Mouse (Mus musculus): ENCODE results near the gene 1700086D15Rik. TPM values are rescaled to one million over a fixed set of nuclear protein-coding genes. Genes with fewer than 3 reads are reported as not detected.

1700086D15Rik gene
- polyA plus RNA-seq (2015; fragmentation: Nextera tagmentation; extraction: Ambion mirVana), result 0.32 TPM in 1 of 2 replicates, not detected in the other

GRCm38 (mm10) chr11:65159791-65160190 is at the start of gene 1700086D15Rik:
Gene 1700086D15Rik, minus strand, starts transcription at chr11:65159891.
- H3K9me3 ChIP-seq (replicated peaks; ENCODE audit: control insufficient read depth, low read length, poor library complexity, severe bottlenecking), result no peaks in the 10 kb centered on the region
- H3K4me2 ChIP-seq (ENCODE audit: low read length), result peak within 1 kb of the TSS; percentile 81
- no peak within 1 kb of the TSS for H3K27ac ChIP-seq (ENCODE audit: low read length)
- 96% methylated on average over 5 of the region's 5 CpGs for WGBS
- H3K36me3 ChIP-seq (ENCODE audit: control insufficient read depth, insufficient read depth, low read length), result no peaks in the 10 kb centered on the region
- H3K4me3 ChIP-seq (ENCODE audit: low read depth, low read length), result no peak within 1 kb of the TSS
- H3K9ac ChIP-seq (ENCODE audit: low read depth, low read length), result no peak within 1 kb of the TSS
- no peak for ATAC-seq
- H3K27me3 ChIP-seq (ENCODE audit: control insufficient read depth, insufficient read depth, low read depth, low read length), result no peaks in the 10 kb centered on the region
- H3K4me1 ChIP-seq (ENCODE audit: control insufficient read depth, insufficient read depth, low read length), result peaks cover 13% of the 10 kb centered on the region

DNA sequence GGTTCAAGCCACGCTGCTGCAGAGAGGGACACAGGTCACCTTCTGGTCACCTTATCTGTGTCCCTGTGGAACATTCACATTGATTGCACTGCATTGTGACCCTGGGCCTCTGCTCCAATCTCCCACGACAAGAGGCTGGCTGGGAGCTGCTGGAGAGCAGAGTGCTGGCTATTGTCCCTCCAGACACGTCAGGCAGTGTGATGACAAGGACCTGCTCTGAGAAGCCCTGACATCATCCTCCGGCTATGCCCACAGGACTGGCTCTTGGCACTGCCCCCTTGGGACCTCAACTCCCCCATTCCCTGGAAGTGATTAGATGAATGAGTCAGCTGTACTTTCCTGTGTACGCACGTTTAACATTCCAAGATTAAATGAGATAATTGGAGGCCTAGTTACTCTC is 49.8 kb upstream of the 1700086D15Rik start:
- WGBS, result 63% methylated on average over 6 of the region's 6 CpGs
- Histone ChIP-seq H3K27me3 (ENCODE audit: control insufficient read depth, insufficient read depth, low read depth, low read length) (no peaks in the 10 kb centered on the region), H3K36me3 (ENCODE audit: control insufficient read depth, insufficient read depth, low read length) (no peaks in the 10 kb centered on the region), H3K4me2 (ENCODE audit: low read length) (no peak overlapping the region), H3K9ac (ENCODE audit: low read depth, low read length) (no peak overlapping the region), H3K4me3 (ENCODE audit: low read depth, low read length) (no peak overlapping the region), H3K9me3 (replicated peaks; ENCODE audit: control insufficient read depth, low read length, poor library complexity, severe bottlenecking) (no peaks in the 10 kb centered on the region), H3K4me1 (ENCODE audit: control insufficient read depth, insufficient read depth, low read length) (no peaks in the 10 kb centered on the region), H3K27ac (ENCODE audit: low read length) (no peak overlapping the region)
- ATAC-seq, result no peak

DNA sequence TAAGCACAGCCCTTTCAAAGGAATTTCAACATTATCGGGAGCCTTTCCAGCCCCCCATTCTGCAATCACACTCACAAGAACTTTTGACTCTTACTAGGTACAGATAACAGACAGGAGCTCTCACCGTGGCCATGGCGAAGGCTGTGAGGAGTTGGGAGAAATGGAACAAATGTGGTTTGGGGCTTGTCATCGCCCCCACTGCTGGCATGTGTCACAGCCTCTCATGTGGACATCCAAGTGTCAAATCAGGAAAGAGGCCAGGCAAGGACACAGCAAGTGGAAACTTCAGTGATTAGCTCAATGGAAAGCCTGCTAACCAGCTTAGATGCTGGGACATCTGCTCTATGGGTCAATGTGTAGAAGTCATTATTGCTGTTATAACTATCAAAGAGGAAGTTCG is 45.6 kb upstream of the 1700086D15Rik start:
- H3K9me3 ChIP-seq (replicated peaks; ENCODE audit: control insufficient read depth, low read length, poor library complexity, severe bottlenecking), result no peaks in the 10 kb centered on the region
- H3K27ac ChIP-seq (ENCODE audit: low read length), result no peak overlapping the region
- no peak overlapping the region for H3K4me3 ChIP-seq (ENCODE audit: low read depth, low read length)
- H3K27me3 ChIP-seq (ENCODE audit: control insufficient read depth, insufficient read depth, low read depth, low read length), result no peaks in the 10 kb centered on the region
- no peak overlapping the region for H3K9ac ChIP-seq (ENCODE audit: low read depth, low read length)
- WGBS, result 69% methylated on average over 5 of the region's 5 CpGs
- ATAC-seq, result no peak
- H3K4me2 ChIP-seq (ENCODE audit: low read length), result no peak overlapping the region
- no peaks in the 10 kb centered on the region for H3K36me3 ChIP-seq (ENCODE audit: control insufficient read depth, insufficient read depth, low read length)
- H3K4me1 ChIP-seq (ENCODE audit: control insufficient read depth, insufficient read depth, low read length), result no peaks in the 10 kb centered on the region

GRCm38 (mm10) chr11:65204651-65205050 is 45.0 kb upstream of the 1700086D15Rik start:
- Histone ChIP-seq H3K4me2 (ENCODE audit: low read length) (no peak overlapping the region), H3K4me1 (ENCODE audit: control insufficient read depth, insufficient read depth, low read length) (no peaks in the 10 kb centered on the region), H3K4me3 (ENCODE audit: low read depth, low read length) (no peak overlapping the region), H3K27me3 (ENCODE audit: control insufficient read depth, insufficient read depth, low read depth, low read length) (no peaks in the 10 kb centered on the region), H3K9ac (ENCODE audit: low read depth, low read length) (no peak overlapping the region), H3K36me3 (ENCODE audit: control insufficient read depth, insufficient read depth, low read length) (no peaks in the 10 kb centered on the region), H3K27ac (ENCODE audit: low read length) (no peak overlapping the region), H3K9me3 (replicated peaks; ENCODE audit: control insufficient read depth, low read length, poor library complexity, severe bottlenecking) (no peaks in the 10 kb centered on the region)
- 55% methylated on average over 13 of the region's 13 CpGs for WGBS
- no peak for ATAC-seq

- H3K9me3 ChIP-seq (replicated peaks; ENCODE audit: control insufficient read depth, low read length, poor library complexity, severe bottlenecking), result no peaks in the 10 kb centered on the region
- H3K36me3 ChIP-seq (ENCODE audit: control insufficient read depth, insufficient read depth, low read length), result no peaks in the 10 kb centered on the region
- H3K4me3 ChIP-seq (ENCODE audit: low read depth, low read length), result no peak overlapping the region
- H3K9ac ChIP-seq (ENCODE audit: low read depth, low read length), result no peak overlapping the region
- no peaks in the 10 kb centered on the region for H3K4me1 ChIP-seq (ENCODE audit: control insufficient read depth, insufficient read depth, low read length)
- H3K27ac ChIP-seq (ENCODE audit: low read length), result no peak overlapping the region
- no peaks in the 10 kb centered on the region for H3K27me3 ChIP-seq (ENCODE audit: control insufficient read depth, insufficient read depth, low read depth, low read length)
- no peak for ATAC-seq
- no peak overlapping the region for H3K4me2 ChIP-seq (ENCODE audit: low read length)
- 88% methylated on average over 1 of the region's 1 CpGs for WGBS
Measured at GRCm38 (mm10) chr11:65203020-65203419, 43.3 kb upstream of the 1700086D15Rik start.

- WGBS, result 34% methylated on average over 5 of the region's 5 CpGs
- H3K9ac ChIP-seq (ENCODE audit: low read depth, low read length), result no peak overlapping the region
- H3K9me3 ChIP-seq (replicated peaks; ENCODE audit: control insufficient read depth, low read length, poor library complexity, severe bottlenecking), result no peaks in the 10 kb centered on the region
- H3K4me2 ChIP-seq (ENCODE audit: low read length), result no peak overlapping the region
- no peak overlapping the region for H3K27ac ChIP-seq (ENCODE audit: low read length)
- no peaks in the 10 kb centered on the region for H3K27me3 ChIP-seq (ENCODE audit: control insufficient read depth, insufficient read depth, low read depth, low read length)
- no peak for ATAC-seq
- no peaks in the 10 kb centered on the region for H3K4me1 ChIP-seq (ENCODE audit: control insufficient read depth, insufficient read depth, low read length)
- H3K4me3 ChIP-seq (ENCODE audit: low read depth, low read length), result no peak overlapping the region
- H3K36me3 ChIP-seq (ENCODE audit: control insufficient read depth, insufficient read depth, low read length), result no peaks in the 10 kb centered on the region
Measured at GRCm38 (mm10) chr11:65202236-65202635, 42.5 kb upstream of the 1700086D15Rik start.

DNA sequence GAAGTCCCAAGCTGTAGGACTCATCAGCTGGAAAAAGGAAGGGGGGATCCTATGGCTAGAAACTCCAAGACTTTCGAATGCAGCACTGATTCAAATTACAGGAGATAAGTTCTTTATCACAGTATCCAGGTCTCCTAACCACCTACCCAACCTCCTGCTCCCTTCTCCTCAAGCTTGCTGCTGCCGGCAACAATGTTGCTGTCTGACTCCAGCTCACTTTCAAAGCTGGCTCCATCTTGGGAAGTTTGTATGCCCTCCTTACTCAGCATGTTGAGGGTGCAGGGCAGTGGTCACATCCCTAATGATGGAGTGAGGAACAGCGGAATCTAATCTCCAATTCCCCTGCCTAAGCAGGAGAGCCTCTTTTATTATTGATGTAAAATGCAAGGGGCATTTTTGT is 38.3 kb upstream of the 1700086D15Rik start:
- WGBS, result 84% methylated on average over 3 of the region's 3 CpGs
- H3K27ac ChIP-seq (ENCODE audit: low read length), result no peak overlapping the region
- no peaks in the 10 kb centered on the region for H3K9me3 ChIP-seq (replicated peaks; ENCODE audit: control insufficient read depth, low read length, poor library complexity, severe bottlenecking)
- no peak overlapping the region for H3K4me3 ChIP-seq (ENCODE audit: low read depth, low read length)
- no peak for ATAC-seq
- H3K4me1 ChIP-seq (ENCODE audit: control insufficient read depth, insufficient read depth, low read length), result no peaks in the 10 kb centered on the region
- H3K9ac ChIP-seq (ENCODE audit: low read depth, low read length), result no peak overlapping the region
- no peak overlapping the region for H3K4me2 ChIP-seq (ENCODE audit: low read length)
- no peaks in the 10 kb centered on the region for H3K36me3 ChIP-seq (ENCODE audit: control insufficient read depth, insufficient read depth, low read length)
- no peaks in the 10 kb centered on the region for H3K27me3 ChIP-seq (ENCODE audit: control insufficient read depth, insufficient read depth, low read depth, low read length)

GRCm38 (mm10) chr11:65197280-65197679 is 37.6 kb upstream of the 1700086D15Rik start:
- Histone ChIP-seq H3K9me3 (replicated peaks; ENCODE audit: control insufficient read depth, low read length, poor library complexity, severe bottlenecking) (no peaks in the 10 kb centered on the region), H3K4me1 (ENCODE audit: control insufficient read depth, insufficient read depth, low read length) (no peaks in the 10 kb centered on the region), H3K36me3 (ENCODE audit: control insufficient read depth, insufficient read depth, low read length) (no peaks in the 10 kb centered on the region), H3K4me3 (ENCODE audit: low read depth, low read length) (no peak overlapping the region), H3K9ac (ENCODE audit: low read depth, low read length) (no peak overlapping the region), H3K27ac (ENCODE audit: low read length) (no peak overlapping the region), H3K4me2 (ENCODE audit: low read length) (no peak overlapping the region), H3K27me3 (ENCODE audit: control insufficient read depth, insufficient read depth, low read depth, low read length) (no peaks in the 10 kb centered on the region)
- ATAC-seq, result no peak
- 3% methylated on average over 3 of the region's 3 CpGs for WGBS

DNA sequence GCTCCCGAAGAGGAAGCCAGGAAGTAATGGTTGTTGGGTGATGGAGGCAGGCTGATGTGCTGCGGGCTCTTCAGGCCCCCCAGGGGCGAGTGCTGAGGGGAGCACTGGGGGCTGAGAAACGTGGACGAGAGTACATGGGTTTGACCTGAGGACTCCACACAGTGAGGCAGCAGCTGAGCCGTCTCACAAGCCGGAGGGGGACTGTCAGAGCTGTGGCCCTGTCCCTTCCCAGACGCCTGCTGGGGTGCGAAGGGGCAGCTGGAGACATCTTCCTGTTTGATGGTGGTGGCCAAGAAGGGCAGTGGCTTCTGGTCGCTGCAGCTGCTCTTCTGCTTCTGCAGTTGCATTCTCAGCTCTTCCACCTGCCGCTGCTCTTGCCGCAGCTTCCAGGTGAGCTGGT is 27.3 kb upstream of the 1700086D15Rik start:
- WGBS, result 91% methylated on average over 12 of the region's 12 CpGs
- H3K36me3 ChIP-seq (ENCODE audit: control insufficient read depth, insufficient read depth, low read length), result no peaks in the 10 kb centered on the region
- H3K27ac ChIP-seq (ENCODE audit: low read length), result no peak overlapping the region
- no peak overlapping the region for H3K4me3 ChIP-seq (ENCODE audit: low read depth, low read length)
- H3K9ac ChIP-seq (ENCODE audit: low read depth, low read length), result no peak overlapping the region
- H3K9me3 ChIP-seq (replicated peaks; ENCODE audit: control insufficient read depth, low read length, poor library complexity, severe bottlenecking), result no peaks in the 10 kb centered on the region
- no peaks in the 10 kb centered on the region for H3K4me1 ChIP-seq (ENCODE audit: control insufficient read depth, insufficient read depth, low read length)
- no peak for ATAC-seq
- H3K27me3 ChIP-seq (ENCODE audit: control insufficient read depth, insufficient read depth, low read depth, low read length), result no peaks in the 10 kb centered on the region
- no peak overlapping the region for H3K4me2 ChIP-seq (ENCODE audit: low read length)

DNA sequence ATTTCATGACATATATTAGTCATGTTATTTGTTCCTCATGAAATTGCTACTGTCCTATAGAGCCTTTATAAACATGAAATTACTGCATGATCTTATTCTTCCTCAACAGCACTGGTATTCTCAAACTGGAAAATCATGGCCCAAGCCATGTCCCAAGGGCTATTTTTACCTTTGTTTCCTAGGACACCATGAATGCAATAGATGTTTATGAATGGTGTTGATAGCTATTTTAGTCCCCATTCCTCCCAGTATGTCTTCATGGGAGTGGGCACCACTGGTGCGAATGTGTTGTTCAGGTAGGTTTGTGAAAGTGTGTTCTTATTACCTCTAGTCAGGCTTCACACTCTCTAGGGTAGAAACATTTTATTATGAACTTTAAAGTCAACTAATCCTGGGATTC is 25.4 kb upstream of the 1700086D15Rik start:
- H3K27ac ChIP-seq (ENCODE audit: low read length), result no peak overlapping the region
- H3K36me3 ChIP-seq (ENCODE audit: control insufficient read depth, insufficient read depth, low read length), result no peaks in the 10 kb centered on the region
- no peak for ATAC-seq
- no peak overlapping the region for H3K9ac ChIP-seq (ENCODE audit: low read depth, low read length)
- H3K4me1 ChIP-seq (ENCODE audit: control insufficient read depth, insufficient read depth, low read length), result no peaks in the 10 kb centered on the region
- H3K27me3 ChIP-seq (ENCODE audit: control insufficient read depth, insufficient read depth, low read depth, low read length), result no peaks in the 10 kb centered on the region
- no peak overlapping the region for H3K4me3 ChIP-seq (ENCODE audit: low read depth, low read length)
- H3K4me2 ChIP-seq (ENCODE audit: low read length), result no peak overlapping the region
- no peaks in the 10 kb centered on the region for H3K9me3 ChIP-seq (replicated peaks; ENCODE audit: control insufficient read depth, low read length, poor library complexity, severe bottlenecking)
- 100% methylated on average over 1 of the region's 1 CpGs for WGBS
